Mouse (Mus musculus): ENCODE measurements around the gene Dnajb9. TPM values are rescaled to one million over a fixed set of nuclear protein-coding genes. Genes with fewer than 3 reads are reported as not detected.

Gene Dnajb9
- polyA plus RNA-seq, 1 experiment from 2014 or later, result 13.0 TPM

GRCm38 (mm10) chr12:44197873-44198525 is 12.1 kb downstream of the Dnajb9 start:
- 0 out of 2 replicates have a peak, but pooled peaks cover 6% of the 10 kb centered on the region for H3K36me3 ChIP-seq

GRCm38 (mm10) chr12:44181081-44181982 is 28.8 kb downstream of the Dnajb9 start:
- no peak for ATAC-seq
- Histone ChIP-seq H3K9me3 (replicated peaks) (no peaks in the 10 kb centered on the region), H3K4me2 (no peak overlapping the region)

More at GRCm38 (mm10) chr12:44197873-44198525, 12.1 kb downstream of the Dnajb9 start:
- H3K4me3 ChIP-seq, result no peak overlapping the region
- H3K9ac ChIP-seq, result no peak overlapping the region
- ATAC-seq, result peak; percentile 84
- no peaks in the 10 kb centered on the region for H3K9me3 ChIP-seq (replicated peaks)
- peak overlapping the region; percentile 49; the same call in 1 of the 2 replicates for H3K27ac ChIP-seq
- 17% methylated on average over 4 of the region's 4 CpGs for WGBS (ENCODE audit: insufficient replicate concordance)
- no peak overlapping the region for H3K4me2 ChIP-seq
- peaks cover 12% of the 10 kb centered on the region for H3K4me1 ChIP-seq
- H3K27me3 ChIP-seq (replicated peaks), result no peaks in the 10 kb centered on the region

GRCm38 (mm10) chr12:44177038-44177355 is 33.1 kb downstream of the Dnajb9 start:
- no peaks in the 10 kb centered on the region for H3K27me3 ChIP-seq (replicated peaks)
- no peaks in the 10 kb centered on the region for H3K9me3 ChIP-seq (replicated peaks)
- no peak overlapping the region for H3K4me2 ChIP-seq
- no peak for ATAC-seq
- no peak overlapping the region for H3K9ac ChIP-seq
- H3K4me3 ChIP-seq, result no peak overlapping the region
- no peak overlapping the region for H3K27ac ChIP-seq
- 80% methylated on average over 2 of the region's 2 CpGs for WGBS (ENCODE audit: insufficient replicate concordance)
- no peaks in the 10 kb centered on the region for H3K36me3 ChIP-seq
- H3K4me1 ChIP-seq, result no peaks in the 10 kb centered on the region

More at GRCm38 (mm10) chr12:44181081-44181982, 28.8 kb downstream of the Dnajb9 start:
- no peaks in the 10 kb centered on the region for H3K4me1 ChIP-seq
- H3K4me3 ChIP-seq, result no peak overlapping the region
- H3K27ac ChIP-seq, result no peak overlapping the region
- H3K36me3 ChIP-seq, result no peaks in the 10 kb centered on the region
- no peak overlapping the region for H3K9ac ChIP-seq
- H3K27me3 ChIP-seq (replicated peaks), result no peaks in the 10 kb centered on the region
- WGBS (ENCODE audit: insufficient replicate concordance), result 44% methylated on average over 9 of the region's 9 CpGs

- H3K9me3 ChIP-seq (replicated peaks), result no peaks in the 10 kb centered on the region
- H3K36me3 ChIP-seq, result no peaks in the 10 kb centered on the region
- no peaks in the 10 kb centered on the region for H3K27me3 ChIP-seq (replicated peaks)
- no peak overlapping the region for H3K4me3 ChIP-seq
- H3K27ac ChIP-seq, result no peak overlapping the region
- ATAC-seq, result no peak
- no peak overlapping the region for H3K9ac ChIP-seq
- no peak overlapping the region for H3K4me2 ChIP-seq
- no peaks in the 10 kb centered on the region for H3K4me1 ChIP-seq
- WGBS (ENCODE audit: insufficient replicate concordance), result 37% methylated on average over 10 of the region's 10 CpGs
Observed at GRCm38 (mm10) chr12:44176331-44177037, 33.6 kb downstream of the Dnajb9 start.

- Histone ChIP-seq H3K4me2 (no peak overlapping the region), H3K9ac (no peak overlapping the region), H3K27me3 (replicated peaks) (no peaks in the 10 kb centered on the region), H3K4me3 (no peak overlapping the region), H3K4me1 (no peaks in the 10 kb centered on the region), H3K27ac (no peak overlapping the region), H3K36me3 (no peaks in the 10 kb centered on the region), H3K9me3 (replicated peaks) (no peaks in the 10 kb centered on the region)
- no peak for ATAC-seq
Observed at GRCm38 (mm10) chr12:44166949-44167348, 43.2 kb downstream of the Dnajb9 start.

GRCm38 (mm10) chr12:44159349-44159748 is 50.8 kb downstream of the Dnajb9 start:
- 52% methylated on average over 1 of the region's 1 CpGs for WGBS (ENCODE audit: insufficient replicate concordance)

More at GRCm38 (mm10) chr12:44159349-44159748, 50.8 kb downstream of the Dnajb9 start:
- H3K27ac ChIP-seq, result no peak overlapping the region
- no peaks in the 10 kb centered on the region for H3K27me3 ChIP-seq (replicated peaks)
- H3K9ac ChIP-seq, result no peak overlapping the region
- H3K4me2 ChIP-seq, result no peak overlapping the region
- H3K9me3 ChIP-seq (replicated peaks), result no peaks in the 10 kb centered on the region
- no peak overlapping the region for H3K4me3 ChIP-seq
- ATAC-seq, result no peak
- no peaks in the 10 kb centered on the region for H3K36me3 ChIP-seq
- no peaks in the 10 kb centered on the region for H3K4me1 ChIP-seq

Small RNA genes within 50 kb of the gene (microRNA-seq; reads per million reads assigned to microRNA genes)
- not detected for gene Mir5627

Other genes with a start within 250 kb of the Dnajb9 start
- gene Pnpla8, start 11.0 kb upstream of the Dnajb9 start, polyA plus RNA-seq (2016; fragmentation: Nextera tagmentation; extraction: Ambion mirVana), result 25.7 and 27.2 TPM in 2 replicates
- 0.31 and 0.42 TPM in 2 replicates for gene Nrcam, start 118.6 kb upstream of the Dnajb9 start, polyA plus RNA-seq (2016; fragmentation: Nextera tagmentation; extraction: Ambion mirVana)

Measured in liver, embryonic 12.5 days (tissue).